Mouse (Mus musculus) brown adipose tissue, adult 24 weeks (tissue): Measurements from ENCODE around the gene Syne1. TPM values are rescaled to one million over a fixed set of nuclear protein-coding genes. Genes with fewer than 3 reads are reported as not detected.

Source experiments
- H3K27ac ChIP-seq: fragments of 200-500 bp; replicated peaks from 2 replicates; pipeline ENCODE4 v1.5.1; 2012; ENCODE audit warnings: low read depth, mild to moderate bottlenecking, low read length
- H3K4me1 ChIP-seq: fragments of 200-500 bp; 2 replicates; pipeline ENCODE4 v1.6.1; 2012; ENCODE audit warnings: low read length, mixed read lengths; ENCODE audit not compliant: control insufficient read depth, insufficient read depth, insufficient read length
- H3K4me3 ChIP-seq: fragments of 200-500 bp; 2 replicates; pipeline ENCODE4 v1.5.1; 2012; ENCODE audit warnings: low read depth, mild to moderate bottlenecking, low read length, moderate library complexity; ENCODE audit not compliant: insufficient read depth
- polyA plus RNA-seq: library from polyadenylated mRNA; stranded (reverse); fragments of >200 nt; gene quantifications from 2 replicates; pipeline ENCODE4 v1.2.4, GENCODE M21; 2012; ENCODE audit not compliant: missing spikeins, insufficient read depth, insufficient read length

Syne1 gene
- polyA plus RNA-seq, 1 experiment, result 8.1 TPM

DNA sequence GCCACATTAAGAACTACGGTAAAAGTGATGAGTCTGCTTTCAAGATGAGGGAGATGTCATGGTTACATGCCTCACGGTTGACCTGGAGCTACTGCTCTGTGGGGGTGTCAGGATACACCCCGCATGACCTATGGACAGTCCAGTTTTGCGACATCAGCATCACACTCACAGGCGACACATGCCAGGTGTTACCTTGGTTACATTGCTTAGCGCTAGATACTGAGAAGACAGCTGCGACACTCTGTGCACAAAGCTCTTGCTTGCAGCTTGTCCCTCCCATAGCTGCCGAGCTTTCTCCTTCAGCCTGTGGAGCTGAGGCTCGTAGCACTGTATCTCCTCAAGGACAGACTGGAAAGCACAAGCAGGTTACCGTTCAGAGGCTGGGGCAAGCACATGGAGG, 286.9 kb downstream of the Syne1 start:
- H3K4me3 ChIP-seq, result no peak overlapping the region

DNA sequence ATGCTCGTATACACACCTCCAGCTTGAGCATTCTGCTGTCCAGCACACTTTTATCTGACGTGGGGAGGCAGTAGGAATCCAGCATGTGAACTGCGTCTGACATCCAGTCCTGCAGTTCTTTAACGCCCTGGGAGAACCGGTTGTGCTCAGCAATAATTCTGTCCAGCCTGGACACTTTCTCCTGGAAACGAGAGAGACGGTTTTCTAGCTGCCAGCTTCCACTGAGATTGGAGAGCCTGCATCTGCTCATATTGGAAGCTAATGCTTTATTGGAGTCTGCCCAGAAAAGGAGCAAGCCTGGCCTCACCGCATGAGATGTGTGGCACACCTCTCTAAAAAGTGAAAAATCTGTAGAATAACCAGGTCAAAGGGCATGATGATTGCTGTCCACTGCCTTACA, 288.6 kb downstream of the Syne1 start:
- no peaks in the 10 kb centered on the region for H3K4me1 ChIP-seq
- no peak overlapping the region for H3K27ac ChIP-seq

More for the DNA sequence above, 286.9 kb downstream of the Syne1 start:
- Histone ChIP-seq H3K27ac (no peak overlapping the region), H3K4me1 (no peaks in the 10 kb centered on the region)

DNA sequence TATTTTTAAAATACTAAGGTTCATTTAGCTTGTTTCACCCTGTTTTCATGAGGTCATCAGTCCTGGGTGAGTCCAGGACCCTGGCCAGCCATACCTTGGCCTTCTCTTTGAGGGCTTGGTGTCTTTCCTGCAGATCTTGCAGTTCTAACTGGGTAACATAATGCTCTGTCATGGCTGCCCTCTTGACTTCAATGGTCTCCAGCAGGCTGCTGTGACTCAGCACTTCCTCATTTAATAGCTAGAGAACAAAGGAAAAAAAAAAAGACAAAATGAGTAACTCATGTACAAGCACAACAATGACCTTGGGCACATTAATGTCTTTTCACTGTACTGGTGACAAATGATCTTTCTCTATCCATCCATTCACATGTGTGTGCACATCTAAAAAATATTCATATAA, 294.6 kb downstream of the Syne1 start:
- no peak overlapping the region for H3K4me3 ChIP-seq
- no peaks in the 10 kb centered on the region for H3K4me1 ChIP-seq
- H3K27ac ChIP-seq, result no peak overlapping the region

More for the DNA sequence above, 288.6 kb downstream of the Syne1 start:
- H3K4me3 ChIP-seq, result no peak overlapping the region

DNA sequence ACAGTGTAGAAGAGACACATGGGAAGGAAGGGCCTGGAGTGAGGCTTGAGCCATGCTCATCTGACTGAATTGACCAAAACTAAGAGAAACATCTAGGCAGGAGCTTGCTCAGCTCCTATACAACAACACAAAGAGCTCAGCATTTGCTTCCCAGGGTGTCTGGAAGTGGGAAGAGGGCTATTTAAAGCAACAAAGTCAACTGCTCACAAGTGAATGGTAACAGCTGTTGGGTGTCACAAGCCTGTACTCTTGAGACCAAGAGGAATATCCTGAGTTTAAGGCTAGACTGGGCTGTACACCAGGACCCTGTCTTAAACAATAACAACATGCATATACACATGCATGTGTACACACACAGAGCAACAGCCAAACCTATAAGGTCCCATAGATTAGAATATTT, 297.5 kb downstream of the Syne1 start:
- H3K27ac ChIP-seq, result no peak overlapping the region
- no peak overlapping the region for H3K4me3 ChIP-seq
- H3K4me1 ChIP-seq, result no peaks in the 10 kb centered on the region

DNA sequence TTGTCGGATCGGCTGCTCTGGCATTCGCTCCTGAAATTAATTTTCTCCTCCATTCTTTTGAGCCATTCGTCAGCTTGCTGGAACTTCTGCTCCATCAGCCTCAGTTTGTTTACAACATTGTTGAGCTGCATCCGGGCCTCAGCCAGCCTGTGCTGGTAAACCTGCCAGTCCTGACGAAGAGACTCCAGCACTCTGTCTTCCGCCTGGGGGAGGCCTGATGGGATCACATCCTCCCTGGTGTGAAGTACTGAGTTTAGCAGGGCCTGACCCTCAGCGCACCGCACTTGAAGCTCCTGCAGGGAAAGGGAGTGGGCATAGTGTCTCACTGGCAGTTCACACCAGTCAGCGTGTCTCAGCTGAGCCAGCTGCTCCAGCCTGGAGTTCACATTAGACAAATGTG, 300.6 kb downstream of the Syne1 start:
- Histone ChIP-seq H3K4me1 (no peaks in the 10 kb centered on the region), H3K4me3 (no peak overlapping the region), H3K27ac (no peak overlapping the region)

DNA sequence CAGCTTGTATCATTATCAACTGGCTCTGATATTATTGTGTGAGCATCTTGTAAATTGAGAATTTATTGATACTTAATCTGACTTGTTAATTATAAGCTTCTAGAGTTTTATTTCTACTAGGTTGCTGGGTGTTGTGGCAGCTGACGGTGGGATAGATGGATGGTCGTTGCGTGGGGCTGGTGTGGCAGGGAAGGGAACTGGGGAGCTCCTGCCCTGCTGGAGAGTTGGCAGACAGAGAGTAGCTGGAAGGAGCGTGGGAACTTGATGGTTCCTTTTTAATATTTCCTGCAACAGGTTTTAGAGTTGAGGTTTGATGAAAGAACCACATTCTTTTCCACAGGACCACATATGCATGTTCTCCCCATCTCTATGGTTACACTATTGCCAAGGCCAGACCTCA, 311.6 kb downstream of the Syne1 start:
- H3K4me1 ChIP-seq, result no peaks in the 10 kb centered on the region
- no peak overlapping the region for H3K27ac ChIP-seq
- no peak overlapping the region for H3K4me3 ChIP-seq

DNA sequence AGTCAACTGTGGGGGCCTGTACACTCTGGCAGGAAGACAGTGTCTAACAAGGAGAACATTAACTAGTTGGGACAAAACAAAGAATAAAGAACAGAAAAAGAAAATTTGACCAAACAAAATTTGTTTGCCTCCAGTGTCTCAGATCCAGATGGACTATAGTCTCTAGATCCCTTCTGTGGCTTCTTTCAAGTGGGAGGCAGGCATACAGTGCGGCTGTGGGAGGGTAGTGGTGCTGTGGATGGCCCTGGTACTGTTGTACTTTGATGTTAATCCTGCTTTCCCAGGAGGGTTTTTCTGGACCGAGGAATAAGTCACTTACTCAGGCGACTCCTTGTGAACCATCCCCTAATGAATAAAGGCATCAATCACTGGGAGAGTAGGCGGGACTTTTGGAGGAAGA, 314.4 kb downstream of the Syne1 start:
- no peaks in the 10 kb centered on the region for H3K4me1 ChIP-seq
- no peak overlapping the region for H3K27ac ChIP-seq
- H3K4me3 ChIP-seq, result no peak overlapping the region

DNA sequence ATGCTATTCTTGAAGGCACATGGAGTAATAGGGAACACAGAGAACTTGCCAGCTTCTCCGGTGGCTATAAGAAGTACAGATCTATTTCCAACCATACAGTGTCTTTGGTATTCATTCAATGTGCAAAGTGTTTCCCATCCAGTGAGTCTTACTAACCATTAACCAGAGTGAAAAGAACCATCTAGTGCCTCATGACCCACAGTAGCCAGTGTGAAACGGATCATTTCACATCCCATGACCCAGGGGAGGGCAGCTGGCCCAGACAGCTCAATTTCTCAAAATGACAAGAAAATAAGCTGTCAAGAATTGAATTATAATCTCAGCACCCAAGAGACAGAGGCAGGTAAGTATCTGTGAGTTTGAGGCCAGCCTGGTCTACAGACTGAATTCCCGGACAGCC, 315.1 kb downstream of the Syne1 start:
- no peaks in the 10 kb centered on the region for H3K4me1 ChIP-seq
- H3K4me3 ChIP-seq, result no peak overlapping the region

DNA sequence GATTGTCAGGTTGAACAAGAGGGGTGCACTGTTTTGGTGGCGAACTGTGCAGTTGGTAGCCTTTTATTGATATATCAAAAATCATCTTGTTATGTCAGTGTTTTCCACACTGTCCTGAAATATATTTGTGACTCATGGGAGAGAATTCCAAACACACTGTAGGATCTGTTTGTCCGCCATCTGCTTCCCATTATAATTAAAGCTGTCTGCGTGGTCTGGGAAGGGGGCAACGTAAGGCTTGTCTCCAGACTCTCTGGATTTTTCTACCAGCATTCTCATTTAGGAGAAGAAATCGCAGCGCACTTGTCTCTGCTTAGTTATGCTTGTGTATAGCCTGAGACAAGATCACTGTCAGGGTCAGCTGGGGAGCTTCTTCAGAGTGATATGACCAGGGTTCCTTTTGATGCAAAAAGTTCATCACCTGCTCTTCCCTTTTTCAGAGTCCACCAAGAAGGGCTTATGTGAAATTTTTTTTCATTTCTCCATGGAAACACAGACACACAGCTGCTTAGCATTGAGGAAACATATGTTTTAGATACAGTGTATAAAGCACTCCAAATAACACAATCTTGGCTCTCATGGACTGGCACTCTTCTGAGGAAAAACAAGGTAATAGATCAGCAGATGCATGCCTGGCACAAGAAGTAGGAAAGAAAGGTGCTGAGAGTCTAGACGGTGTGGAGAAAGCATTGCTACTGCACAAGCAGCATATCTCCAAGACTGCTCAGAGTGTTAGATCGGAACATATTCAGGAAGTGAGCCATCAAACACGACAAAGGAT, 316.4 kb downstream of the Syne1 start:
- no peak overlapping the region for H3K4me3 ChIP-seq
- H3K4me1 ChIP-seq, result no peaks in the 10 kb centered on the region
- H3K27ac ChIP-seq, result no peak overlapping the region

More for the DNA sequence above, 315.1 kb downstream of the Syne1 start:
- no peak overlapping the region for H3K27ac ChIP-seq

DNA sequence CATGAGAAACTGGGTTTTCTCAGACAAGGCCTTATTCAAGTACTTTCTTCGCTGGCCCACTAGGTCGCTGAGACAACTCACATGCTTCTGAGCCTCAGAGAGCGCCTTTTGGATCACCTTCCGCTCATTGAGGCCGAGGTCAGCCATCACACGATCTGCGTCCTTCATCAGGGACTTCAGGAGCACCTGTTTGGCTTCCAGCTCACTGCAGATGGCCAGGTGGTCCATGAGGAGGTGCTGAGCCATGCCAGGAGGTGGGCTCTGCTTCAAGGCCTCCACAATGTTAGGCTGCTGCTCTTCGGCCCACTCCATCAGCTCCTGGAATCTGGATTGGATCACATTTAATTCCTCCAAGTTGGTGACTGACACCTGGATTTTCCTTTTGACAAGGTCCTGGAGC, 322.2 kb downstream of the Syne1 start:
- Histone ChIP-seq H3K4me3 (no peak overlapping the region), H3K27ac (no peak overlapping the region), H3K4me1 (no peaks in the 10 kb centered on the region)

DNA sequence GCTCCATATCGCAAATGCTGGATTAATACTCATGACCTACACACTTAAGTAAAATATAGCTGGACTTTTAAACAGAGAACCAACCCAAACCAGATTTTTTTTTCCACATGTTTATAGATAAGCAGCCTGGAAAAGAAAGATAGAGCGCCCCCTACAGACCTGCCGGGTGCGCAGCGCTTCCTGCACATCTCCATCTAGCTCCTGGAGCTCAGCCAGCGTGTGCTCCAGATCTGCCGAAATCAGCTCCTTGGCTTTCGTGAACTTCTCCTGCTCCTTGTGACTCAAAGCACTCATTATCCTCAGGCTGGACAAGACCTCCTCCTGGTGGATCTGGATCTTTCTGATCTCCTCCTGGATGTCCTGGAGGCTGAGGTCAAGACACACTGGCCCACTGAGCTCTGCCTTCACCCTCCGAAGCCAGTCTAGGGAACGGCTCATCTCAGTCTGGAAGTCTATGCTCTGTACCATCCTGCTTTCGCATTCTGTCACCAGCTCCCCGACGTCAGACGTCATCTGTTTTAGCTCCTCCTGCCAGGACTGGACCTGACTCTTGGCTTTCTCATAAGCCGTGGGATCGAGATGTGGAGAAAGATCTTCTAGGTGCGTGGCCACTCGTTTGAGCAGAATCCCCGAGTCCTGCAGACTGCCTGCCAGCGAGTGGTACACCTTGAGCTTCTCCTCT, 323.7 kb downstream of the Syne1 start:
- H3K4me3 ChIP-seq, result no peak overlapping the region
- no peak overlapping the region for H3K27ac ChIP-seq
- H3K4me1 ChIP-seq, result no peaks in the 10 kb centered on the region

DNA sequence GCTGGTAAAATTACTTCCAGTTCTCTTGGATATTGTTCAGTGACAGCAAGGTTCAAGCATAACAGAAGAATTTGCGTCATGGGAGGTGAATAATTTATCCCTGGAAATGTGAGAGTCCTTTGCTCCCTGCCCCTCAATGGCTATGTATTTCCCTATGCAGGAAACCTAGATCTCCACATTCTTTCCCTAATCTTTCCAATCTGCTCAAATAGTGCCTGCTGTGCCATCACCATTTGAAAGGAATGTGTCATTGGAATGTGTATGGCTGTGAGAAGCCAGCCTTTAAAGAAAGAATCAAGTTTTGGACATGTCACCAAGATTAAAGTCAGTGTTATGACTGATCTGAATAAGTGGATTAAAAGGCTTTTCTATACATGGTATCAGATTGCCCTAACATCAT, 335.3 kb downstream of the Syne1 start:
- Histone ChIP-seq H3K4me1 (no peaks in the 10 kb centered on the region), H3K4me3 (no peak overlapping the region), H3K27ac (no peak overlapping the region)

DNA sequence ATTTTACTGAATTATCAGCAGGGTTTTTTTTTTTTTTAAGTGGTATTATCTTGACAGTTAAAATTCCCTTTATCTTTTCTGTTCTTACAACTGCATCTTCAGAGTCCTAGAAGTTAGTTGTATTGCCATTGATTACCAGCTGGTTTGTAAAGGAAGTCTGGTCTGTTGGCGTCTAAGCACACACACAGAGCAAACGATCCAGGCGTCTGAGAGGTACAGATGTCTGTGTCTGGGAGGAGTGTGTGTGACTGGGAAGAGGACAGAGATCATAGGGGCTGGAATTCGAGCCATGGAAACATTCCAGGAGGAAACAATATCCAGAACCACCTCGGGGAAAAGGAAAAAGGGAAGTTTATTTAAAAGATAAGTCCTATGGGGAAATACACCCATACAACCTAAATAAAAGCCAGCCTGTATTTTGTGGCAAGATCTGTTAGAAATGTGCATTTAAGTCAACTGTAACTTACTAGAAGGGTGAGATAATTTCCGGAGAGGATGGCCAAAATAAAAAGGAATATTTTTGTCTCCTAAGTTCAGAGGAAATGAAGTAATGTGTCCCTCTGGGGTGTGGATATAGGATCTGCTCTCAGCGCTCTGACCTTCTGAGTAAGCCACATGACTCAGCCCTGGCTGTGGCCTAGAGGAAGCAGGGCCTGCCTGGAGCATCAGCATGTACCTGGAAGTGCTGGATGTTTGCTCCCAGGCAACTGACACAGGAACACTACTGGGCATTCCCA, 343.2 kb downstream of the Syne1 start:
- no peak overlapping the region for H3K4me3 ChIP-seq
- peaks cover 3% of the 10 kb centered on the region; the same call in 1 of the 2 replicates for H3K4me1 ChIP-seq
- peak overlapping the region; percentile 89 for H3K27ac ChIP-seq

DNA sequence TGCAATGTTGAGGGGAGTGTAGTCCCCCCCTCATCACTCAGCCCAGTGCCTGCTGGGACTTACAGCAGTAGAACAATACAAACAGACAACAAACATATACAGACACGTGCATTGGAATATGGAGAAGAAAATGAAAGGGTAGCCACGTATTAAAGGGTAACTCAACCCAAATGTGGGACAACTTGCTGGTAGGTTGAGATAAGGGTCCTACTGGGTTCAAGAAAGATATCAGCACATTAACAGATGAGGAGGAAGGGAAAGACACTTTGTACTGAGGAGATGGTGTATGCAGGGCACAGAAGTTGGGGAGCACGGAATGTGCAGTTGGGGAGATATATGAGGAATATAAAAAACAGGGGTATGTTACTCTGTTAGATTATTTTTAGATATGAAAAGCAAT, 345.3 kb downstream of the Syne1 start:
- Histone ChIP-seq H3K27ac (no peak overlapping the region), H3K4me3 (no peak overlapping the region), H3K4me1 (peaks cover 3% of the 10 kb centered on the region; the same call in 1 of the 2 replicates)

DNA sequence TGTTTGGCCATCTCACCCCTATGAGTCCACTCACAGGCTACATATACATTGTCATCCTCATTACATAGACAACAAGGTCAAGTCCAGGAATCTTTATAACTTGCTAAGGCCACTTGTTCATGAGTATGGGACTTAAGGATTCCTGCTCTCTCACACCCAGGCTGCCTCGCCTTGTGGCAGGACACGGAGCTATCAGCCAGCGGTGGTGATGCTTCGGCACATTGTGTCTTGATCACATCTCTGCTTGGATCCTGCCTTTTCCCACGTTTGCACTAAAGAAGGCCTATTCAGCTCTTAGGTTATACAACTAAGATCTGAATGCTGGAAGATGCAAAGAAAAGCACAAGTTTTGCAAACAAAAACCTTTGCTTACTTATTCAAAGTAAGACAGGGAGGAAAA, 345.7 kb downstream of the Syne1 start:
- Histone ChIP-seq H3K4me3 (no peak overlapping the region), H3K27ac (no peak overlapping the region), H3K4me1 (peaks cover 3% of the 10 kb centered on the region; the same call in 1 of the 2 replicates)
